Mouse (Mus musculus): ENCODE results near the gene Frmd4a. TPM values are rescaled to one million over a fixed set of nuclear protein-coding genes. Genes with fewer than 3 reads are reported as not detected.
"Not testable (repeated sequence)": the region's sequence is repeated elsewhere in the genome, so short reads cannot be mapped to it uniquely, and the experiment has no call there.

Frmd4a gene
- polyA plus RNA-seq, 1 experiment from 2014 or later: 57.1 TPM

GRCm38 (mm10) chr2:4593878-4594387 is 576.4 kb downstream of the Frmd4a start:
- no peak overlapping the region for H3K9ac ChIP-seq (replicated peaks)
- ATAC-seq: no peak
- no peak overlapping the region for H3K4me3 ChIP-seq (replicated peaks)
- H3K36me3 ChIP-seq: peaks cover 93% of the 10 kb centered on the region
- no peaks in the 10 kb centered on the region for H3K4me1 ChIP-seq (replicated peaks)
- no peak overlapping the region for H3K27ac ChIP-seq
- H3K27me3 ChIP-seq: no peaks in the 10 kb centered on the region
- WGBS: 97% methylated on average over 3 of the region's 3 CpGs
- no peak overlapping the region for H3K4me2 ChIP-seq (replicated peaks)
- H3K9me3 ChIP-seq: no peaks in the 10 kb centered on the region

GRCm38 (mm10) chr2:4596992-4597391 is 579.5 kb downstream of the Frmd4a start:
- Histone ChIP-seq H3K27me3 (no peaks in the 10 kb centered on the region), H3K9ac (replicated peaks) (no peak overlapping the region), H3K27ac (no peak overlapping the region), H3K9me3 (no peaks in the 10 kb centered on the region), H3K4me2 (replicated peaks) (no peak overlapping the region), H3K36me3 (peaks cover 84% of the 10 kb centered on the region), H3K4me1 (replicated peaks) (no peaks in the 10 kb centered on the region; the same call in 1 of the 2 replicates), H3K4me3 (replicated peaks) (no peak overlapping the region)
- ATAC-seq: no peak
- whole genome bisulfite sequencing: 92% methylated on average over 7 of the region's 7 CpGs

- Histone ChIP-seq H3K4me2 (replicated peaks) (no peak overlapping the region), H3K27ac (peak overlapping the region; percentile 10), H3K27me3 (no peaks in the 10 kb centered on the region), H3K9ac (replicated peaks) (no peak overlapping the region), H3K36me3 (peaks cover 86% of the 10 kb centered on the region), H3K4me3 (replicated peaks) (no peak overlapping the region), H3K9me3 (no peaks in the 10 kb centered on the region), H3K4me1 (replicated peaks) (no peaks in the 10 kb centered on the region; the same call in 1 of the 2 replicates)
- peak; percentile 34; the same call in 1 of the 2 replicates for ATAC-seq
- 66% methylated on average over 15 of the region's 15 CpGs for WGBS
These were observed 583.7 kb downstream of the Frmd4a start for GRCm38 (mm10) chr2:4601034-4601890.

DNA sequence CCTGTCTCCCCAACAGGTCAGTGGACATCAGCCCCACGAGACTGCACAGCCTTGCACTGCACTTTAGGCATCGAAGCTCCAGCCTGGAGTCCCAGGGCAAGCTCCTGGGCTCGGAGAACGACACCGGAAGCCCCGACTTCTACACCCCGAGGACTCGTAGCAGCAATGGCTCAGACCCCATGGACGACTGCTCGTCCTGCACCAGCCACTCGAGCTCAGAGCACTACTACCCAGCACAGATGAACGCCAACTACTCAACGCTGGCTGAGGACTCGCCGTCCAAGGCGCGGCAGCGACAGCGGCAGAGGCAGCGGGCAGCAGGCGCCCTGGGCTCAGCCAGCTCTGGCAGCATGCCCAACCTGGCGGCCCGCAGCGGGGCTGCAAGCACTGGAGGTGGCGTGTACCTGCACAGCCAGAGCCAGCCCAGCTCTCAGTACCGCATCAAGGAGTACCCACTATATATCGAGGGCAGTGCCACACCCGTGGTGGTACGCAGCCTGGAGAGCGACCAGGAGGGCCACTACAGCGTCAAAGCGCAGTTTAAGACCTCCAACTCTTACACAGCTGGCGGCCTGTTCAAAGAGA is 585.9 kb downstream of the Frmd4a start:
- Histone ChIP-seq H3K36me3 (peaks cover 86% of the 10 kb centered on the region), H3K9ac (replicated peaks) (no peak overlapping the region), H3K27ac (no peak overlapping the region), H3K4me3 (replicated peaks) (no peak overlapping the region), H3K4me2 (replicated peaks) (no peak overlapping the region), H3K27me3 (no peaks in the 10 kb centered on the region), H3K4me1 (replicated peaks) (no peaks in the 10 kb centered on the region; the same call in 1 of the 2 replicates), H3K9me3 (no peaks in the 10 kb centered on the region)
- peak; percentile 43; the same call in 1 of the 2 replicates for ATAC-seq
- 92% methylated on average over 33 of the region's 33 CpGs for WGBS

DNA sequence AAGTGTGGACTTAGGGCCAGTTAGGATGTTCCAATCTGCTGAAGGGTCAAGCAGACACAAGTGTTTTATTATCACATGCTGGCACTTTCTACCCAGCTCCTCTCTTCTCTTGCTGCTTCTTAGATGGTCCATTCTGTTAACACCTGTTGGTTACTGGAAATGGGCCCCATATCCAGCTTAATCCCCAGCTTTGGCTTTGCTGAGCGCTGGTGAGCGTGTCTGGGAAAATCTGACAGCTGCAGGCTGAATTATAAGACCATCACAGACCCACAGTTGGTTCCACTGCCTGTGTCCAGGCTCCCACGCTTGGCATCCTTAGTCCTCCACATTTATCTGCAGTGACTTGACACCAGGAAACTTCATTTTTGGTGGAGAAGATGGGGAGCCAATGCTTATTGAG is 589.0 kb downstream of the Frmd4a start:
- H3K4me2 ChIP-seq (replicated peaks): no peak overlapping the region
- ATAC-seq: no peak
- no peaks in the 10 kb centered on the region for H3K27me3 ChIP-seq
- no peaks in the 10 kb centered on the region for H3K4me1 ChIP-seq (replicated peaks)
- no peak overlapping the region for H3K9ac ChIP-seq (replicated peaks)
- no peak overlapping the region for H3K27ac ChIP-seq
- H3K36me3 ChIP-seq: peaks cover 99% of the 10 kb centered on the region
- H3K4me3 ChIP-seq (replicated peaks): no peak overlapping the region
- H3K9me3 ChIP-seq: no peaks in the 10 kb centered on the region
- 87% methylated on average over 3 of the region's 3 CpGs for WGBS

DNA sequence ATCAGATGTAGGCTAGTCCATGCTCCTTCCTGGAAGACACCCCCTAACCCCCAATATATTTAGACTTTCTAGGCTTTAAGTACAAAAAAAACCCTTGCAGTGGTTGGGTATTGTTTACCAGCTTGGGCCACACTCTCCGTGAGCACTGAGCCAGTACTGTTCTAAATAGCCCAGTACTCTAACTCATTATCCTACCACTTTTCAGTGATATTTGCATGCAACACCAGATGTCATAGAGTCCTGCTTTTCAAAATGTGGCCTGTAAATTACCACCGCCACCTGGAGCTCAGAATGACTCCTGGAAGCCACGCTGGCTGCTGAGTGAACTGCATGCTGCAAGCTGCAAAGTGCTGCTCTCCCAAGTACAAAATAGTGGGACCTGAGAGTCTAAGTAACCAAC is 590.7 kb downstream of the Frmd4a start:
- peaks cover 99% of the 10 kb centered on the region for H3K36me3 ChIP-seq
- WGBS: 77% methylated on average over 3 of the region's 3 CpGs
- ATAC-seq: no peak

DNA sequence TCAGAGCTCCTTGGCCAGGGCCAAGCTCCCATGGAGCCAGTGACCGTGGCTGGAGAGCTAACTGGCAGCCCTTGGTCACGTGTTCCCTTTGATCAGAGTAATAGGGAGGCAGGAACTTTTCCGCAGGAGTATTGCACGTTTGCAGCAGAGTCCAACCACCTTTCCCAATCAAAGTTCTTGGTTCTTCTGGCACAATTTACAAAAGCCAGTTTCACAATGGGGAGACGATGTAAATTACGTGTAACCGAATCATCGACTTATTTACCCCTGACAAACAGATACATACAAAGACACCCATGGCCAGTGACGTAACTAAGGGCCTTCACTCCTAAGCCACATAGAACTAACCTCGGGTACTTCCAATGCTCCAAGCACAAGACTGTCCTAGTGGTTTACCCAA is 591.9 kb downstream of the Frmd4a start:
- H3K27ac ChIP-seq: no peak overlapping the region
- H3K4me3 ChIP-seq (replicated peaks): no peak overlapping the region
- H3K27me3 ChIP-seq: no peaks in the 10 kb centered on the region
- ATAC-seq: no peak
- no peaks in the 10 kb centered on the region for H3K9me3 ChIP-seq
- H3K9ac ChIP-seq (replicated peaks): no peak overlapping the region
- no peak overlapping the region for H3K4me2 ChIP-seq (replicated peaks)
- H3K36me3 ChIP-seq: peaks cover 90% of the 10 kb centered on the region
- no peaks in the 10 kb centered on the region for H3K4me1 ChIP-seq (replicated peaks)
- WGBS: 91% methylated on average over 10 of the region's 10 CpGs

More for the DNA sequence above, 590.7 kb downstream of the Frmd4a start:
- no peaks in the 10 kb centered on the region for H3K27me3 ChIP-seq
- H3K4me2 ChIP-seq (replicated peaks): no peak overlapping the region
- H3K27ac ChIP-seq: no peak overlapping the region
- no peaks in the 10 kb centered on the region for H3K9me3 ChIP-seq
- H3K4me1 ChIP-seq (replicated peaks): no peaks in the 10 kb centered on the region
- no peak overlapping the region for H3K4me3 ChIP-seq (replicated peaks)
- no peak overlapping the region for H3K9ac ChIP-seq (replicated peaks)

- 93% methylated on average over 6 of the region's 6 CpGs for WGBS
- H3K27ac ChIP-seq: no peak overlapping the region
- no peak for ATAC-seq
- H3K36me3 ChIP-seq: peaks cover 72% of the 10 kb centered on the region
- no peak overlapping the region for H3K4me3 ChIP-seq (replicated peaks)
- no peak overlapping the region for H3K9ac ChIP-seq (replicated peaks)
- H3K4me1 ChIP-seq (replicated peaks): no peaks in the 10 kb centered on the region
- no peaks in the 10 kb centered on the region for H3K9me3 ChIP-seq
- no peak overlapping the region for H3K4me2 ChIP-seq (replicated peaks)
- no peaks in the 10 kb centered on the region for H3K27me3 ChIP-seq
These were observed 593.8 kb downstream of the Frmd4a start for GRCm38 (mm10) chr2:4611295-4611694.

- Histone ChIP-seq H3K9me3 (no peaks in the 10 kb centered on the region), H3K9ac (replicated peaks) (no peak overlapping the region), H3K36me3 (peaks cover 68% of the 10 kb centered on the region), H3K27ac (no peak overlapping the region), H3K27me3 (no peaks in the 10 kb centered on the region), H3K4me3 (replicated peaks) (no peak overlapping the region), H3K4me2 (replicated peaks) (no peak overlapping the region), H3K4me1 (replicated peaks) (no peaks in the 10 kb centered on the region)
- 95% methylated on average over 10 of the region's 10 CpGs for WGBS
- no peak for ATAC-seq
These were observed 594.2 kb downstream of the Frmd4a start for GRCm38 (mm10) chr2:4611704-4612103.

DNA sequence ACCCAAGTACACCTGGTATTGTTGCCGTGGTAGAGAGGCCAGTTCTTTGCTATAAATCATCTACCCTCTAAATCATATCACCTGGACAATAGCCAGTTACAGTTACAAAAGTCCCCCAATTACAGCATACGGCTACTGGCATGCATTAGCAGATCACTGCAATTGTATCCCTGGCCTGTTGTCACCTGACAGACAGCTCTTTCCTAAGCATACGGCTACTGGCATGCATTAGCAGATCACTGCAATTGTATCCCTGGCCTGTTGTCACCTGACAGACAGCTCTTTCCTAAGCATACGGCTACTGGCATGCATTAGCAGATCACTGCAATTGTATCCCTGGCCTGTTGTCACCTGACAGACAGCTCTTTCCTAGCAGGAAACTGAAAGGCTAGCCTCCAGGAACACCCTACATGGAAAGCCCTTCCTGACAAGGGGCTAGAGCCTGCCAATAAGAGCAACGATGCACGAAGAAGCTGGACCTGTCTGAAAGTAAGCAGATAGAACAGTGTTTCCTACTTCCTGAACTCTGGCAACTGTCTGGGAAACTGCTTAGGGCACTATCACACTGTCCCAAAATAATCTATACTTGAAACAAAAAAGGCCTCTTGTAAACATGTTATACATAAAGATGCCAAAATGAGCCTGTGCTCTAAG is 596.9 kb downstream of the Frmd4a start:
- peak; percentile 66 for ATAC-seq
- not testable (repeated sequence) for H3K4me1 ChIP-seq (replicated peaks); H3K9ac ChIP-seq (replicated peaks); H3K9me3 ChIP-seq; H3K4me2 ChIP-seq (replicated peaks); H3K27ac ChIP-seq; H3K27me3 ChIP-seq; H3K4me3 ChIP-seq (replicated peaks)
- H3K36me3 ChIP-seq: peaks cover 41% of the 10 kb centered on the region
- 63% methylated on average over 6 of the region's 6 CpGs for WGBS

DNA sequence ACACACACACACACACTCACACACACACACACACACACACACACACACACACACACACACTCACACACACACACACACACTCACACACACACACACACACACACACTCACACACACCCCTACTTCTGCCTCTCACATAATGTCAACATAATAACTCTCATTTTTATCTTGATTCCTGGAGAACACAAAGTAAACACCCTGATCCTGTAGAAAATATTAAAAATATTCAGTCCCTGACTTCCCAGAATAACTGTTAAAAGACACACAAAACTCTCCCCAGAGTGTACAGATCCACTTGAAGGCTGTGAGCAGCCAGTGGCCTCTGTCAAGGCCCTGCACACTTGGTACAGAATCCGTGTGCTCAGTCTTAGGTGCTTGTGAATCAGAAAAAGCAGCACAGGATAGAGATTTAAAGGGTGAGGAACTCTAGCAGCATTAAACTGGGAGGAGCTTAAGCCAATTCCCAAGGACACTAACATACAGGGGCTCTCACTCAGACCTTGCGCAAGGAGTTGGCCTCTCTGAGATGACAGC is 597.6 kb downstream of the Frmd4a start:
- no peak overlapping the region for H3K4me2 ChIP-seq (replicated peaks)
- no peaks in the 10 kb centered on the region for H3K27me3 ChIP-seq
- H3K27ac ChIP-seq: no peak overlapping the region
- H3K9me3 ChIP-seq: no peaks in the 10 kb centered on the region
- H3K36me3 ChIP-seq: peaks cover 34% of the 10 kb centered on the region
- WGBS: 90% methylated on average over 2 of the region's 2 CpGs
- H3K4me1 ChIP-seq (replicated peaks): peaks cover 3% of the 10 kb centered on the region
- H3K4me3 ChIP-seq (replicated peaks): no peak overlapping the region
- no peak for ATAC-seq
- H3K9ac ChIP-seq (replicated peaks): no peak overlapping the region

GRCm38 (mm10) chr2:4616995-4617394 is 599.5 kb downstream of the Frmd4a start:
- Histone ChIP-seq H3K27ac (no peak overlapping the region), H3K4me3 (replicated peaks) (no peak overlapping the region), H3K9me3 (no peaks in the 10 kb centered on the region), H3K4me1 (replicated peaks) (peaks cover 9% of the 10 kb centered on the region), H3K9ac (replicated peaks) (no peak overlapping the region), H3K4me2 (replicated peaks) (no peak overlapping the region), H3K36me3 (peaks cover 21% of the 10 kb centered on the region), H3K27me3 (no peaks in the 10 kb centered on the region)
- ATAC-seq: no peak
- 93% methylated on average over 4 of the region's 4 CpGs for WGBS

Measured in midbrain, embryonic 13.5 days (tissue).